Mouse (Mus musculus) cerebellum, adult 2 months (tissue): Measurements from ENCODE around the gene Lyrm7.

Experiments
- CTCF ChIP-seq: fragments of 200-500 bp; IDR thresholded peaks from 2 replicates; pipeline ENCODE4 v1.5.1; 2011; ENCODE audit warnings: low read depth, mild to moderate bottlenecking, control low read depth, low read length, moderate library complexity, borderline replicate concordance; ENCODE audit not compliant: insufficient read depth
- POLR2A ChIP-seq: fragments of 200-500 bp; IDR thresholded peaks from 2 replicates; pipeline ENCODE4 v1.6.1; 2011; ENCODE audit warnings: low read length, control low read depth, borderline replicate concordance; ENCODE audit not compliant: insufficient read depth

DNA sequence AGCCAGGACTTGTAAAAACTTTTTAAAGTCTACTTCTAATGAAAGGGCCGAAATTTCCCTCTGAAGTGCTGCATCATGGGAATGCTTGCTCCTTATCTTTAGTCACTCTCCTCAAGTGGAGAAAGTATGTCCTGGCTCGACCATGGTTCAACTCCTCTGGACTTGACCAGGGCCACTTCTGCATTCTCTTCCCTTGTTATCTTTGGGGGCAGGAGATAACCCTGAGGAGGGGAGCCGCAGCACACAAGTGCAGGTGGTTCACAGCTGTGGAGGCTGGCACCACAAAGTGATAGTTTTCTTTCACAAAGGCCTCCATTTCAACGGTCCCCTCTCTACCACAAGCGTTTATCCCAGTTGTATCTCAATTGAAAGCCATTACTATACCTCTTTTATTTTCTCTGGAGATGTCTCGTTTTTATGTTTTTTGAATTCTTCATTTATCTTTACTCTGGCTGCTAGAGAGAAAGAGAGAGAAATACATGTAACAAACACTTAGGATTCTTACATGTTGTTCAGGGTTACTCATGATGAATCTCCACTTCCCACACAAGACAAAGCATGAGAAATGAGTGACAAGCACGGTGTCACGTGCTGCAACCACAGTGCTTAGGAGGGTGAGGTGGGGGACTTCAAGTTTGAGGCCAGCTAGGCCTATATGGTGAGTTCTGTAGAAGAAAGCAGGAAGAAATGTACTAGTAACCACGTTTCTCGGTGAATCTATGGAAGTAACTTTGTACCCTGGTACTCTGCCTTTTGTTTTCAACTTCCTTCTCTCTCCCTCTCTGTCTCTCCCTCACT, 10.6 kb downstream of the Lyrm7 start:
- TF ChIP-seq POLR2A (no peak), CTCF (no peak)
